Mouse (Mus musculus) embryonic fibroblast, embryonic 13.5 days (primary cell): ENCODE data around the gene Cdk5rap2. TPM values are rescaled to one million over a fixed set of nuclear protein-coding genes. Genes with fewer than 3 reads are reported as not detected.

Source experiments
- H3K27ac ChIP-seq: 2 replicates; pipeline ENCODE4 v1.5.1; 2012; ENCODE audit warnings: low read length, control low read depth, inconsistent platforms; ENCODE audit not compliant: insufficient read depth
- H3K4me1 ChIP-seq: 2 replicates; pipeline ENCODE4 v1.6.1; 2011; ENCODE audit warnings: low read length; ENCODE audit not compliant: control insufficient read depth, insufficient read depth
- H3K4me3 ChIP-seq: 2 replicates; pipeline ENCODE4 v1.5.1; 2011; ENCODE audit warnings: mild to moderate bottlenecking, control low read depth, low read length; ENCODE audit not compliant: insufficient read depth
- CTCF ChIP-seq: IDR thresholded peaks from 2 replicates; pipeline ENCODE4 v1.5.1; 2011; ENCODE audit warnings: mild to moderate bottlenecking, control low read depth, low read length, moderate library complexity, borderline replicate concordance; ENCODE audit not compliant: insufficient read depth
- POLR2A ChIP-seq: IDR thresholded peaks from 2 replicates; pipeline ENCODE4 v1.6.1; 2011; ENCODE audit warnings: low read depth, mild to moderate bottlenecking, control low read depth, low read length, moderate library complexity
- polyA plus RNA-seq: library from polyadenylated mRNA; stranded (reverse); fragments of >200 nt; gene quantifications from 2 replicates; pipeline ENCODE4 v1.2.4, GENCODE M21; 2011; ENCODE audit warnings: low read depth; ENCODE audit not compliant: missing spikeins, insufficient read length

Gene Cdk5rap2
- polyA plus RNA-seq, 1 experiment, result 33.3 TPM

GRCm38 (mm10) chr4:70221878-70222277 lies 188.4 kb downstream of the Cdk5rap2 start:
- Histone ChIP-seq H3K4me1 (0 out of 2 replicates have a peak, but pooled peaks cover 4% of the 10 kb centered on the region), H3K27ac (no peak overlapping the region), H3K4me3 (no peak overlapping the region)
- TF ChIP-seq POLR2A (no peak), CTCF (no peak)

- 0 out of 2 replicates have a peak, but pooled peaks cover 4% of the 10 kb centered on the region for H3K4me1 ChIP-seq
- TF ChIP-seq CTCF (no peak), POLR2A (no peak)
- no peak overlapping the region for H3K27ac ChIP-seq
- no peak overlapping the region for H3K4me3 ChIP-seq
Measured at GRCm38 (mm10) chr4:70221370-70221769, 188.9 kb downstream of the Cdk5rap2 start.

- no peak for TF ChIP-seq CTCF
- TF ChIP-seq POLR2A, result no peak
- peaks cover 6% of the 10 kb centered on the region; the same call in 1 of the 2 replicates for H3K4me1 ChIP-seq
- H3K4me3 ChIP-seq, result no peak overlapping the region
- no peak overlapping the region for H3K27ac ChIP-seq
Measured at GRCm38 (mm10) chr4:70220277-70221180, 189.7 kb downstream of the Cdk5rap2 start.

- H3K4me1 ChIP-seq, result peaks cover 6% of the 10 kb centered on the region; the same call in 1 of the 2 replicates
- H3K4me3 ChIP-seq, result no peak overlapping the region
- TF ChIP-seq CTCF (no peak), POLR2A (no peak)
- no peak overlapping the region for H3K27ac ChIP-seq
Measured at GRCm38 (mm10) chr4:70219776-70220175, 190.5 kb downstream of the Cdk5rap2 start.

GRCm38 (mm10) chr4:70185971-70186370 lies 224.3 kb downstream of the Cdk5rap2 start:
- no peak overlapping the region for H3K27ac ChIP-seq
- H3K4me1 ChIP-seq, result no peaks in the 10 kb centered on the region
- no peak for TF ChIP-seq CTCF
- no peak for TF ChIP-seq POLR2A
- no peak overlapping the region for H3K4me3 ChIP-seq

Other genes with a start within 250 kb of the Cdk5rap2 start
- 9.1 and 13.4 TPM in 2 replicates for gene Megf9, start 124.6 kb upstream of the Cdk5rap2 start, polyA plus RNA-seq